In the genomic region with DNA sequence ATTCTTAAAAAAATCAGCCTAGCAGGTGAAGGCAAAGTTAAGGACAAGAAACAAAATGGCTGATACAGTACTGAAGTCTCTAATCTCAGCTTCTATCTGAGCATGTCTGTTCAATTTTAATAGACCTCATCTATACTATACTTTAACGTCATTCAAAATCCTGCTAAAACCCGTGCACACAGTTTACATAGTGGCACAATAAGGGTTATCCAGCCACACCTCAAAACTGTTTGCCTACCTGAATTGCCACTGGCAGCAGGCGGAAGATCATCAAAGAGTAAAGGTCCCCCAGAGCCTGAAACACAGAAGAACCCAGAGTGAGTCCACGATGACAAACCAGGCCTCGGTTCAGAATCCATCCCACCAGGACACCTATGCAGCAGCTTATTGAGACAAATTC, we compare ENCODE assay signal across 22 mouse cellular contexts. TPM values are rescaled to one million over a fixed set of nuclear protein-coding genes. Genes with fewer than 3 reads are reported as not detected.
"Had no signal": no experiment of that assay in that cellular context is flagged by ENCODE, and none has a peak within 500 bp of the region (broad histone marks: within the 10 kb centered on the region; RNA-seq: fewer than 3 reads in every experiment).

No protein-coding gene starts in this region.

- H3K27me3 ChIP-seq: limb, embryonic 13.5 days; liver, embryonic 12.5 days; liver, embryonic 15.5 days; lung, embryonic 15.5 days; megakaryocyte, embryonic 14.5 days; midbrain, embryonic 13.5 days had no signal

- H3K9ac ChIP-seq: limb, embryonic 13.5 days; liver, embryonic 12.5 days; liver, embryonic 15.5 days; lung, embryonic 15.5 days; midbrain, embryonic 13.5 days had no signal

- H3K4me3 ChIP-seq: limb, embryonic 10.5 days; limb, embryonic 13.5 days; liver, embryonic 12.5 days; liver, embryonic 15.5 days; lung, embryonic 15.5 days; megakaryocyte, embryonic 14.5 days; midbrain, embryonic 10.5 days; midbrain, embryonic 13.5 days; myocyte had no signal

- H3K27ac ChIP-seq: limb, embryonic 10.5 days; limb, embryonic 13.5 days; liver, embryonic 12.5 days; liver, embryonic 15.5 days; lung, embryonic 15.5 days; midbrain, embryonic 10.5 days; midbrain, embryonic 13.5 days had no signal

- ATAC-seq: liver, embryonic 12.5 days; midbrain, embryonic 13.5 days; midbrain, embryonic 16.5 days had no signal

- H3K4me1 ChIP-seq: limb, embryonic 10.5 days; limb, embryonic 13.5 days; lung, embryonic 15.5 days; midbrain, embryonic 10.5 days had no signal

- DNase-seq: kidney, adult 18-20 months; kidney, adult 9 months; kidney, postnatal 14 days; kidney, postnatal 4 days; liver; lung, adult 18-20 months; lung, postnatal 10 days; lung, postnatal 36 days; thymus, postnatal 36 days had no signal

- H3K4me2 ChIP-seq: limb, embryonic 13.5 days; liver, embryonic 12.5 days; liver, embryonic 15.5 days; lung, embryonic 15.5 days; midbrain, embryonic 13.5 days had no signal

- H3K9me3 ChIP-seq: limb, embryonic 10.5 days; limb, embryonic 13.5 days; liver, embryonic 12.5 days; liver, embryonic 15.5 days; lung, embryonic 15.5 days; megakaryocyte, embryonic 14.5 days; midbrain, embryonic 10.5 days; midbrain, embryonic 13.5 days had no signal

RNA-seq across cellular contexts. Expression of gene Erfe, which starts 24.1 kb away (rescaled TPM):
- total RNA-seq: layer of hippocampus, adult 18-20 months; layer of hippocampus, postnatal 25 days had no signal

RNA-seq across cellular contexts. Expression of gene Klhl30, which starts 39.6 kb away (rescaled TPM):
- total RNA-seq: layer of hippocampus, postnatal 25 days had no signal
- polyA plus RNA-seq: liver, embryonic 12.5 days; neural tube, embryonic 14.5 days had no signal
